Mouse (Mus musculus) effector memory CD4-positive, alpha-beta T cell, adult 7 months (primary cell): ENCODE data around the gene Tdrd1. TPM values are rescaled to one million over a fixed set of nuclear protein-coding genes. Genes with fewer than 3 reads are reported as not detected.

Source experiments
- polyA plus RNA-seq: library from polyadenylated mRNA; unstranded; fragments of 100-300 nt; shearing (Covaris generic); gene quantifications from one replicate; pipeline ENCODE4 v1.2.1, GENCODE M21; 2017

Gene Tdrd1
- not detected for polyA plus RNA-seq

DNA sequence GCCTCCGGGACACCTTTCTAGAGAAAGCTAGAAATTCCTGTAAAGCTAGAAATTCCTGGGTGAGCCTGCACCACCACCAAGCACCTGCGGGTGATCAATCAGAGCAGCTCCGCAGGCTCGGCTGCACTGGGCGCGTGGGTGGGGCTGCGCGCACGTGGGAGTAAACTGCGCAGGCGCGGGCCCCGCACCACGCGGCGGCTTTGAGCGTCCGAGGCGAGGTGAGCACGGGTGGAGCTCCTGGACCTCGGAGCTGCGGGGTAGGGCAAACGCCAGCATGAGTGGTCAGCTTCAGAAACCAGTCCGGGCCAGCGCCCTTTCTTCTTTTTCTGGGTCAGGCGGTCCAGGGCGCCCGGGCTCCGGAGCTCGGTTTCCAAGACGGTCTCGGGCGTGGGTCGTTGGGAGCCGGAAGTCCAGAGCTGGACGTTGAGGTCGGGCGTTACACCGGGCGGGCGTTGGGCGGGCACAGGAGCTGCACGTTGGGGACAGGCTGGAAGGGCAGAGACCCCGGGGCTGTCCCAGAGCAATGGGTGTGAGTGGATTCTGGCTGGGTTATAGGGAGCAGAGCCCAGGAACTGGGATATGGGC, at the start of gene Tdrd1:
TSS of gene Tdrd1 (plus strand) at position 163 of the 585 bp plus-strand sequence.

DNA sequence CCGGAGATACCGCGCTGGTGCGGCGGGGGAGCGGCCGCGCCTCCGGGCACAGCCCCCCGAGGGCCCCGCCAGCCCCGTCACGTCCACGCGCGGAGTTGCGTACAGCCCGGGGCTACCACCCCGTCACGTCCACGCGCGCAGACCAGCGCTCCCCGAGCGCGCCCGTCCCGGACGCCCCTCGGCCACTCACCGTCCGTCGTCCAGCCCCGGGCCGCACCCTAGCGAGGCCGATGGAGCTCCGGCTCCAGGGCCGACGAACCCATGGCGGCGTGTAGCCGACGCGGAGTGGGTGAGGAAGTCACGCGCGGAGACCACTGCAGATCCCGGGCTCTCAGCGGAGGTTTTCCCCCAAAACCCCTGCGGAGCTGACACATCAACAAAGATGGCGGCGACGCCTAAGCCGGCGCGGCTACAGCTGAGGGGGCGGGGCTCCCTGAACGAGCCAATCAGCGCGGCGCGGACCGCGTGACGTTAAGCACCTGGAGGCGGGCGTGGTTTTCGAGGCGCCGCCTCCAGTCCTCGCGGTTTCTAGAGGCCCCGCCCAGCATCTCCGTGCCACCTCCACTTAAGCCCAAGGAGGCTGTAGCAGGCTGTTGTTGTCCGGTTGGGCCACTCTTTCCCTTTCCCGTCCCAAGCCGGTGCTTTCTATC, 4.1 kb upstream of the Tdrd1 start, which contains the start of gene Ccdc186:
TSS of gene Ccdc186 (minus strand) at position 393 of the 650 bp plus-strand sequence.

DNA sequence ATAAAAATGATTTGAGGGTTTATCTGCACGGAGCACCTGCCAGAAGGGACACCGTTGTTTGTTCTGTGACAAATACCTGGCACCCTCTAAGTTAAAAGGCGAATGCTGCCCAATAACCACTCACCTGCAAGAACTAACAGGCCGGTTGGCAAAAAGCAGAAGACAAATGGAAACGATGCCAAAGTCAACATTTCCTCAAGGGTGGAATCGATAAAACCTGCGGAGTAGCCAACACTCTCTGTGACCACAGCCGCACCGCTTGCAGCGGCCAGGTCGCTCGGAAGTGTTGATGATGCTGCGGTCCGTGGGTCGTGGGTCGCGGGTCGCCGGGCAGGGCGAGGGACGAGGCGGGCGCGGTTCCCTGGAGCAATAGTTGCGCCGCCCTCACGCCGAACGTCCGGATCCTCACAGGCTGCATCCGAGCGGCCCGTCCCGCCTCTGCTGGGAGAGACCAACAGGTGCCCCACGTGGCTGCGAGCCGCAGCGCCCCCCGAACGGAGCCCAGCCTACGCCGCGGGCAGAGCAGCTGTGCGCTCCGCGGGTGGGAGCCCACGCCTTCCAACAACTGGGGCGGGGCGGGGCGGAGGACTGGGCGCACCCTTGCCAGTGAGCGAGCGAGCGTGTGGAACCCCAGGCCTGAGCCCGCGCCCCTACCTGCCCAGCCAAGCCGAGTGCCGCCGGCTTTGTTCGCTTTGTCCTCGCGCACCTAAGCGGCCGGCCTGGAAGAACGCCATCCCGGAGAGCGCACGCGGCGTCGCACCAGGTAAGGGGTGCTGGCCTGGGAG, 48.0 kb downstream of the Tdrd1 start, which contains the start of gene Vwa2:
TSS of gene Vwa2 (plus strand) at position 434 of the 785 bp plus-strand sequence.

Other genes starting within 250 kb of the Tdrd1 start
- gene Adrb1, start 104.0 kb upstream of the Tdrd1 start, polyA plus RNA-seq = 1.8 TPM
- 23.0 TPM for gene Ccdc186, start 4.0 kb upstream of the Tdrd1 start, polyA plus RNA-seq
- not detected for gene Vwa2, start 48.0 kb downstream of the Tdrd1 start, polyA plus RNA-seq
- gene Afap1l2, start 182.0 kb downstream of the Tdrd1 start, polyA plus RNA-seq = not detected